Mouse (Mus musculus) olfactory bulb, adult 2 months (tissue): ENCODE measurements around the gene Ephb2. TPM values are rescaled to one million over a fixed set of nuclear protein-coding genes. Genes with fewer than 3 reads are reported as not detected.

Experiments
- H3K27ac ChIP-seq: fragments of 200-500 bp; 2 replicates; pipeline ENCODE4 v1.5.1; 2012; ENCODE audit warnings: low read depth, low read length; ENCODE audit not compliant: insufficient read depth
- H3K4me1 ChIP-seq: fragments of 200-500 bp; 2 replicates; pipeline ENCODE4 v1.6.1; 2012; ENCODE audit warnings: low read length; ENCODE audit not compliant: control insufficient read depth, insufficient read depth
- H3K4me3 ChIP-seq: fragments of 200-500 bp; 2 replicates; pipeline ENCODE4 v1.5.1; 2012; ENCODE audit warnings: mild to moderate bottlenecking, low read depth, low read length, moderate library complexity; ENCODE audit not compliant: insufficient read depth
- CTCF ChIP-seq: fragments of 200-500 bp; IDR thresholded peaks from 2 replicates; pipeline ENCODE4 v1.5.1; 2012; ENCODE audit warnings: low read depth, mild to moderate bottlenecking, low read length, moderate library complexity; ENCODE audit not compliant: insufficient read depth
- POLR2A ChIP-seq: fragments of 200-500 bp; IDR thresholded peaks from 2 replicates; pipeline ENCODE4 v1.6.1; 2012; ENCODE audit warnings: mild to moderate bottlenecking, low read depth, low read length, moderate library complexity; ENCODE audit not compliant: insufficient read depth
- WGBS: fragments of 180-500 bp; shearing (Covaris S2); methylation state at CpG from one replicate; pipeline ENCODE4 v1.1.7; 2018; 5-methylcytosine and 5-hydroxymethylcytosine counted together
- polyA plus RNA-seq: library from polyadenylated mRNA; stranded (reverse); fragments of >200 nt; gene quantifications from 2 replicates; pipeline ENCODE4 v1.2.4, GENCODE M21; 2012; ENCODE audit warnings: low replicate concordance; ENCODE audit not compliant: missing spikeins, insufficient read depth, insufficient read length

Ephb2 gene
- polyA plus RNA-seq, 1 experiment = not detected

- TF ChIP-seq CTCF = no peak
- TF ChIP-seq POLR2A = no peak
Observed at GRCm38 (mm10) chr4:136653019-136653418, 182.8 kb downstream of the Ephb2 start.

GRCm38 (mm10) chr4:136652528-136652910, 183.3 kb downstream of the Ephb2 start:
- H3K4me3 ChIP-seq = no peak overlapping the region
- H3K27ac ChIP-seq = no peak overlapping the region
- no peak for TF ChIP-seq POLR2A
- no peak for TF ChIP-seq CTCF
- WGBS = 71% methylated on average over 11 of the region's 11 CpGs
- H3K4me1 ChIP-seq = peaks cover 20% of the 10 kb centered on the region

More at GRCm38 (mm10) chr4:136653019-136653418, 182.8 kb downstream of the Ephb2 start:
- whole genome bisulfite sequencing = 75% methylated on average over 6 of the region's 6 CpGs
- Histone ChIP-seq H3K27ac (no peak overlapping the region), H3K4me1 (peaks cover 20% of the 10 kb centered on the region), H3K4me3 (no peak overlapping the region)

- WGBS = 56% methylated on average over 13 of the region's 13 CpGs
Observed at GRCm38 (mm10) chr4:136651882-136652527, 183.8 kb downstream of the Ephb2 start.

GRCm38 (mm10) chr4:136651357-136651811, 184.4 kb downstream of the Ephb2 start:
- TF ChIP-seq CTCF (peak; percentile 87), POLR2A (no peak)
- WGBS = 65% methylated on average over 3 of the region's 3 CpGs
- Histone ChIP-seq H3K27ac (no peak overlapping the region), H3K4me3 (no peak overlapping the region), H3K4me1 (peaks cover 20% of the 10 kb centered on the region)

More at GRCm38 (mm10) chr4:136651882-136652527, 183.8 kb downstream of the Ephb2 start:
- Histone ChIP-seq H3K4me1 (peaks cover 20% of the 10 kb centered on the region), H3K27ac (no peak overlapping the region), H3K4me3 (no peak overlapping the region)
- TF ChIP-seq POLR2A = no peak
- TF ChIP-seq CTCF = no peak

- Histone ChIP-seq H3K4me1 (peaks cover 20% of the 10 kb centered on the region), H3K4me3 (no peak overlapping the region), H3K27ac (no peak overlapping the region)
- WGBS = 89% methylated on average over 8 of the region's 8 CpGs
- no peak for TF ChIP-seq CTCF
- no peak for TF ChIP-seq POLR2A
Observed at GRCm38 (mm10) chr4:136650261-136650660, 185.5 kb downstream of the Ephb2 start.

GRCm38 (mm10) chr4:136649480-136650196, 186.2 kb downstream of the Ephb2 start:
- 31% methylated on average over 13 of the region's 13 CpGs for WGBS
- TF ChIP-seq POLR2A (no peak), CTCF (no peak)
- Histone ChIP-seq H3K4me3 (no peak overlapping the region), H3K4me1 (peaks cover 20% of the 10 kb centered on the region), H3K27ac (no peak overlapping the region)

- Histone ChIP-seq H3K4me3 (no peak overlapping the region), H3K4me1 (peaks cover 20% of the 10 kb centered on the region), H3K27ac (no peak overlapping the region)
- 23% methylated on average over 11 of the region's 11 CpGs for WGBS
- TF ChIP-seq CTCF (peak; percentile 71; the same call in 1 of the 2 replicates), POLR2A (no peak)
Observed at GRCm38 (mm10) chr4:136648922-136649479, 186.8 kb downstream of the Ephb2 start.

- Histone ChIP-seq H3K4me1 (peaks cover 11% of the 10 kb centered on the region), H3K4me3 (no peak overlapping the region), H3K27ac (no peak overlapping the region)
- TF ChIP-seq POLR2A = no peak
- TF ChIP-seq CTCF = no peak
- 49% methylated on average over 10 of the region's 10 CpGs for WGBS
Observed at GRCm38 (mm10) chr4:136638890-136639289, 196.9 kb downstream of the Ephb2 start.
